Mouse (Mus musculus) c-Kit-negative CD71-positive TER-119-positive erythroid progenitor cells, embryonic 14.5 days (primary cell): ENCODE results near the gene Aspscr1.

Experiments used
- DNase-seq: peaks from one replicate; pipeline ENCODE4 v3.0.0-alpha.2; 2013; ENCODE audit warnings: low read depth, low spot score

Gene Aspscr1

GRCm38 (mm10) chr11:120672687-120673593 lies at the start of gene Aspscr1:
Gene Aspscr1 (plus strand): TSS chr11:120672973.
- peak; percentile 91 for DNase-seq

DNA sequence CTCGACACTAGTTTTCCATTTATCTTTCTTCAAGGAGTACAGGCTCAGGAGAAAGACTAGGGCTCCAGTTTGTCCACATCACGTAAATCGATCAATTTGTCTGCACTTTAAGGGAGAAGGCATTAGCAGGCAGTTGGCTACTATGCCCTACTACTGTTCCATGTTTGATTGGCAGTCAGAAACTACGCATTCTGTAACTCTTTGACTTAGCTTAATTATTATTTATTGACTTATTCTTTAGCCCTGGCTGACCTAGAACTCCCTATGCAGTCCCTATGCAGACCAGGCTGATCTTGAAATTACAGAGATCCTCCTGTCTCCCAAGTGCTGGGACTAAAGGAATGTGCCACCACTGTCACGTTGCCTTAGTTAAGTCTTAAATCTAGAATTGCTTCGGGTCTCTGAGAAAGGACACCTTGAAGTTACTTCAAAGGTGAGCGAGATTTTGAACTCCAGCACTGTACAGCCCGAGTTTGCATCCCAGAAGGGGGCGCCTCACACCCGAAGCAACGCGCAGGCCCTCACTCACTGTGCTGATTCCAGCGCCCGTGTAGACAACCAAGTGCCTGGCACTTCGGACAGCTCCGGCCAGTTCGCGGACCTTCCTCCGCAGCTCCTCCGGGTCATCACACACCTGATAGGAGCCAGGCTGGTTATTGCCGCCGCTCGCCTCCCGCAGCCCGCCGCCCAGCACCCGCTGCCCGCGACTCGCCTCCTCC lies 48.7 kb upstream of the Aspscr1 start:
- no peak for DNase-seq

- DNase-seq, result peak; percentile 68
Measured at GRCm38 (mm10) chr11:120624680-120625111, 48.1 kb upstream of the Aspscr1 start.

- DNase-seq, result no peak
Measured at GRCm38 (mm10) chr11:120625152-120625775, 47.5 kb upstream of the Aspscr1 start, which contains the start of gene Sirt7. Gene Sirt7 (minus strand): TSS chr11:120625240.

DNA sequence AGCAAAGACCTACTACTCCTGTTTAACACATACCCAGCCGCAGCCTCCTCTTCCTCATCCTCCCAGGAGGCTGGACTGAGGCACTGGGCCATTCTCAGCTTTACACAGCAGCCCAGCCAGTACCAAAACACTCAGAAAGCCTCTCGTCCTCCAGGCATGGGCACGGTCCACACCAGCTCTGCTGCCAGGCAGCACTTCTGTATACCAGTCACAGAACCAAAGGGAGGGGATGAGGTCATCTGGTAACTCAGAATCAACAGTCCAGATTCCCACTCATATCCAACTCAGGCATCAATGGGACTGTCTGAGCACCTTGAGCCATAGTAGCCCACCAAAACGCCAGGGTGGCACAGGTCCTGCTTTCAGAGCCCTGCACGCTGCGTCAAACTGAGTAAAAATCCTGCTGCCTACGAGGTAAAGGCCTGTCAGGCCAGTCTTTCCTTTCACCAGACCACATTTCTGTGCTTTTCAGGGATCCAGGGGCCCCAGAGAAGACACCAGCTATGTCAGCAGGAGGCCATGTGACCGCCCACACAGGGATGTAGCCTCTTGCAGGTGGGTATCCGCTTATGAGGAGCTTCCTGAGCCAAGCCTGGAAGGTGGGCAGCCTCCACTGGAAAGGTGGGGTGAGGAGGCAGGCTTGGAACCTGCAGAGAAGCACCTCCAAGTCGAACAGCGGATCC lies 45.8 kb upstream of the Aspscr1 start:
- DNase-seq, result no peak

GRCm38 (mm10) chr11:120627468-120628300 lies 45.1 kb upstream of the Aspscr1 start:
- DNase-seq, result no peak

DNA sequence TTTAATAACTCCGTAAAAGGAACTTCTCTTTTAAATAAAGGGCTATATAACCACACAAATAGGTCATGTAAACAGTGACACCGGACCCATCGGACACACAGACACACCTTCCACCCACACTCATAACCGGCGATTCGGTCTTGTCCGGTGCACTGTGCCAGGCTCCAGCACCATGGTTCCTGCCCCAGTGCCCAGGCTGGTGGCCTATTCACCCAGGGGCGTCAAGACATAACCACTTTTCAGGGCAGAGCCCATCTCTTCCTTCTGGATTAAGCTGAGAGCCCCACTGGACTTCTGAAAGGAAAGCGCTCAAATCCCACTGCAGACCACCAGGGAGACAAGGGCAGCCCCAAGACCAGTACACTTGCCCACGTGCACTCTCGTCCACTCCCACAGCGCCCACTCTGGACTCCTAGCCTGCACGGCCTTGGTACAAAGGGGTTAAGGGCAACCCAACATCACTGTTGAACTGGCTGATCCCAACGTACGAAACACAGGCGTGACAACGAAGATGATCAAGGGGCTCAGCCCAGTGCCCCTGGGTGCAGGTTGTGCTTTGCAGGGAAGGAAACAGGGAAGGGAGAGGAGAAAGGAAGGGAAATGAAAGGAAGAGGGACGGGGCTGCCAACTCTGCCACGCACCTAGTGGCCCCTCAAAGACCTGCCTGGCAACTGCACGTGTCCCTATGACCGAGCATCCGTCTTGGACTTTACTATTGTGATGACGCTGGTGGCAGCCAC lies 44.0 kb upstream of the Aspscr1 start:
- no peak for DNase-seq

- DNase-seq, result peak; percentile 61
Measured at GRCm38 (mm10) chr11:120629341-120629730, 43.4 kb upstream of the Aspscr1 start.

DNA sequence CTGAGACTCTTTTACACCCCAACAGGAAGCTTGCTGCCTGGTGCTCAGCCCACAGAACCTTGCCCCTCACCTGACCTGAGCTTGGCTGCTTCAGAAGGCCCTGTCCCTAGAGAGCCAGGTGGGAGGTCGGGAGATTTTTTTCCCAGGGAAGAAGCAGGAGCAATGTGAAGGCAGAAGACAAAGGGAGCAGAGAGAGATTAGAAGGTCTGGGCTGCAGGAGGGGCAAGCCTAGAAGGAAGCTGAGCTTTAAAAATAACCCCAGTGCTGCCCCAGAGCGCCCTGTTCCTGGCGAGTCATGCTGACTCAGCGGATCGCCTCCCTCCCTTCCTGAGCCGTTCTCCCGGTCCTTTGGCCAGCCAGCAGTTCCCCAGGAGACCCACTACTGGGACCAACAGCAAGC lies 42.9 kb upstream of the Aspscr1 start:
- peak; percentile 88 for DNase-seq

DNA sequence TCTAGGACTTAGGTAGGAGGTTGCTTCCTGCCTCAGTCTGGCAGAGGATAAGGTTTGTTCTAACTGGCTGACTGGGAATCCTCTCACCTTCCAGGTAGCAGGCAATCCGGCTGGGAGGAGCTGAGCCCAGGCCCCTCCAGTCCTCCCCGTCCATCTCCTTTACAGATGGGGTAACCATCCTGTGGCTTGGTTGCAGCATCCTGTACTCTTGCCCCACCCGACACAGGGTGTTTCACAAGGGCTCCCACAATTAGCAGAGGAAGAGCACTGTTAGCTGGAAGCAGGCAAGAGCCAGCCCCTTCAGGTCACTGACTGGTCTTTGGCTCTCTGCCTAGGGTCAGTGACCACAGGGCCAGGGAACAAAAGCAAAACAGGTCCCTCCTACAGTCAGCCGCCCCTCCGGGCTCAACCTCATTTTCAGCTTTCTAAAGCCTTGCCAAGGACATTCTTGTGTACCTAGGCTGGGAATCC lies 42.3 kb upstream of the Aspscr1 start:
- DNase-seq, result no peak

DNA sequence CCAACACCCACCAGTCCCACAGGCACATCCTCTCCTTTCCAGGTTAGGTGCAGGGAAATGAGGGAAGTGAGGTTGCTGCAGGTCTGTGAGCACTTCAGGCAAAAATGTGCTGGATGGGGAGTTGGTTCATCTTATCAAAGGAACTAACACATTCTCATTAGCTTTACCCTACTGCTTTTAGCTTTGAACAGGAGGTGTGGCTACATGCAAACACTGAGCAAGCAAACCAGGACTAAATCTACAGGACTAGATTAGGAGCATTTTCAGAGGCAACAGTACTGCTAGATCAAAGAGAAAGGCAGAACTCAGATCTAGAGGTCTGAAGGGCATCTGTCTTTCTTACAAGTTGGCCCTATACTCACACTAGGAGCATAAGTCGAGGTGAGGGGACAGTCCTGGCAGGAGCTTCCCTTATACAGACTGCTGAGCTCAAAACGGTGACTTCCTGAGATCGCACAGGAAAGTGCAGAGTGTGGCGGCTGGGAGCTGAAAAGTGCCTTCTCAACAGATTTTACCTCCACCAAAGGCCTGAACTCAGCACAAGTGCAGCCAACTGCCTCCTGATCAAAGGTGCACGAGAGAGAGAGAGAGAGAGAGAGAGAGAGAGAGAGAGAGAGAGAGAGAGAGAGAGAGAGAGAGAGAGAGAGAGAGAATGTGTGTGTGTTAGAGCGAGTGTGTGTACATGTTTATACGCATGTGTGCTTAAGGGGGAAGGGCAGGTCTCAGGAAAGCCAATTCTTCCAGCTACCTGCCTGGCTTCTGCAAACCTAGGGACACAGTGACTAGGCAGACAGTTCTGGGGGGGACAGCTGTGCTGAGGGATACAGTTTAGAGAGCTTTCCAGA lies 41.7 kb upstream of the Aspscr1 start:
- DNase-seq, result peak; percentile 49

DNA sequence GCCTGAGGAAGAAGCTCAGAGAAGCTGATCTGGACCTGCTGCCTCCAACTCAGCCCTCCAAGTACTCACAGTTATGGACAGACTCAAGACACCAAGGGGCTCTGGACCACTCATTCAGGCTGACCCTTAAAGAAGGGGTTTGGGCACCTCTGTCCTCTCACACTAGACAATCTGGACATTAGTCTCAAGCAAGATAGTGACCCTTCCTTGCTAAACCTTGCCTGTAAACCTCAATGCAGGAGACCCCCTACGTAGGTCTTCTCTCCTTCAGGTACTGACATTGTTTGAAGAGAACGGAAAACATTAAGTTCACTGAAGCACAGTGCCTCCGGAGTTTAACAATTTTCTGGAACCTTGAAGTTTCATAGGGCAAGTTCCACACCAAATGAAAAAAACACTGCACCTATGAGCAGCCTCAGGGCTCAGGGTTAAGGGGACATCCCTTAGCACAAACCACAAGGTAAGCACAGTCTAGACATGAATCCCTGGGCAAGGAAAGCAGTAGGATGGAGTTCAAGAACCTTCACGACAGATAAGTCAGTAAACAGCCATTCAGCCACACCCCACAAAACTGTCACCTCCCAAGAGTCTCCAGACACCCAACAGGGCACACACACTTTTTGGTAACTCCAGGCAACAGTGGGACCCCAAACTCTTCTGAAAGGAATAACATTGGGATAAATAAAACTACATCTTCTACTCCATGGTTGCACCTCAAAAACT lies 40.9 kb upstream of the Aspscr1 start:
- DNase-seq, result peak; percentile 72

DNA sequence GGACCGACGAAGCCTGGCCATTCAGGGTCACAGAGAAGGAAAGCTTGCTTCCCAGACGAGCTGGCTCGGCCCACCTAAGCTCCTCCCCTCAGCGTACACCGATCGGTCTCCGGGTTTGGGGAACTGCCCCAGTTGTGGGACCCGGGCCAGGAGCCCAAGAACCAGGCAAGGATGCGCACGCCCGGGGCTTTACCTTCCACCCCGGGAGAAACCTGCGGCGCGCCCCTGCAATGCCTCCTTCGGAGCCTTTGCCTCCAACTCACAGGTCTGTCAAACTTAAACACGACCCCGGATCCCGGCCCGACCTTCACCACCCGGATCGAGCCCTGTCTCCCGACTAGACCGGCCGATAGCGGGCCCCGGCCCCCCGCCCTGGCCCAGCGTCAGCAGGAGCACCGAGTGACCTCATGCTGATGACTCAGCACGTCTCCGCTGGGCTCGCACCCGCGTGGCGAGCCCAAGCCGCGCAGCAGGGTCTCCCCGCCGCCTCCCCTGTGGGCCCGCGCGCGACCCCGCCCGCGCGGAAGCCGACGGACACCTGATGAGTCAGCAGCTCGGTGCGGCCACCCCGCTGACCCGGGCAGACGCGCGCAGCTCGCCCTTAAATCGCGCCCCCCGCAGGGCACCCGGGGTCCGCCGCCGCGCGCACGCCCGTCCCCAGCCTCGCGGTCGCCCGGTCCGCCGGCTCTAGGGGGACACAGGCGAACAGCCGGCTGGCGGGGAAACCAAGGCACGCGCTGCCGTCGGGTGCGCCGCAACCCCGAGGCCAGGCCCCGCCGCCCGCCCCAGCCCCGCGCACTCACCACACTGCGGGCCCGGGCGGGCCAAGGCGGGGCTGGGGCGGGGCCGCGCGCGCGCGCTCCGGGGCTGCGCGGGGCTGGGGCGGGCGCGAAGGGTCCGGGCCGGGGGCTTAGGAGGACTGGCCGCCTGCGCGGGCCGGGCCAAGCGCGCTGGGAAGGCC lies 39.9 kb upstream of the Aspscr1 start:
- DNase-seq, result peak; percentile 70

DNA sequence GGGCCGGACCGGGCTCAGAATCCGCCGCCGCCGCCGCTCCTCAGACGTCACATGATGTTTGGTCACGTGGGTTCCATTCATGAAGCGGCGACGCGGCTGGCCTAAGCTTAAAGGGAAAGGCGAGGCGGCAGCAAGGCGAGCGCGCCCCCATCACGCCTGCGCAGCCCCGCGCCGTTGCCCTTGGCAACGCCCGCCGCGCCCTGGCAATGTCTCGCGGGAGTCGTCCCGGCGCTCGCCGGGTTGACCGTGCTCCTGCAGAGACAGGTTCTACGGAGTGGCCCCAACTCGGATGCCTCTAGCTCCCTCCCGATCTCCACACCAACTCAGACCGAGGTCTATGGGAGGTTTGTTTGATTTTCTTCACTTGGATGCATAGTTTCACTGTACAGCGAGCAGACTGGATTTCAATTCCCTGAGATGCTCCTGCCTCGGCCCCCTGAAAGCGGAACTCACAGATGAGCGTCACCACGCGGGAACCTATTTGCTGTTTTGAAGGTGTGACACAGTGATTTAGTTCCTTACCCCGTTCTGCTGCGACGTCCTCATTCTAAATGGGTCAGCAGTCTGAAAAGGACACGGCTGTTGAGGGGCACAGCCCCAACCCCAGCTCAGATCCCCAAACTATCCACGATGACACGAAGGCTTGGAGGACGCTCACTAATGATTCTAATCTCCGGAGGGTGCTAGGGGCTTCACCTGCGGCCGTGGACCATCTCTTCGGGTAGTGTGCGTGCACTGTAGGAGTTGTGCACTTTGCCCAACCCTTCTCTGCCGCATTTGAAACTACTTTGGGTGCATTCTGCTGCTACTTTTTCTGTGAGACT lies 39.0 kb upstream of the Aspscr1 start, which contains the start of gene Mafg:
TSS of gene Mafg (minus strand) at position 81 of the 824 bp plus-strand sequence.
- DNase-seq, result peak; percentile 91

DNA sequence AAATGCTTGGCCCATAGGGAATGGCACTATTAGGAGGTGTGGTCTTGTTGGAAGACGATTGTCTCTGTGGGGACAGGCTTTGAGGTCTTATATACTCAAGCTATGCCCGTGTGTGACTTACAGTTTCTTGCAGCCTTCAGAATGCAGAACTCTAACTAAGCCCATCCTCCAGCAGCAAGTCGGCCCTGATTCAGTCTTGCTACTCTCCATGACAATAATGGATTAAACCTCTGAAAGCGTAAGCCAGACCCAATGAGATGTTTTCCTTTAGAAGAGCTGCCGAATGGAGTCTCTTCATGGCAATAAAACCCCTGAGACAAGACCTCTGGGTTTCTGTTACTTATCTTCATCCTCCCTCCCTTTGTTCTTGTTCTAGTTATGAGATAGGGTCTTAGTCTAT lies 38.0 kb upstream of the Aspscr1 start:
- DNase-seq, result no peak

DNA sequence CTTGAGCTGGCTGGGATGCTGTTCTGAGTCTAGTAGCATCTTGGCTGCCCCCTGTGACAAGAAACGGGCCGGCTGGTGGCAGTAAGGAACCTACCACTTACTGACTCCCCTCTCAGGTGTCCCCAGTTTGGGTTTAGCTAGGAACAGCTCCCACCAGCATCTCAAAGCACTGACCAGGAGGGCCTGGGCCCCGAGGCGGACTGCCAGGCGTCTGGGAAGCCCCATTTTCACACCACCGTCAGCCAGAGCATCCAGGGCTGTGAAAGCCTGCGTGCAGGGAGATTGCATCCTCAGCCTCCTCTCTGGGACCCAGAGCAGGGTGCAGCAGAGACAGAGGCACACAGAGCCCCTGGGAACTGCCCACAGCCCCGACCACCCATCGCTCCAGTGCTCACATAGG lies 31.5 kb upstream of the Aspscr1 start:
- DNase-seq, result no peak
